16 mouse cellular contexts compared by ENCODE assay signal in genomic region chr7:139089892-139090874, GRCm38 (mm10). TPM values are rescaled to one million over a fixed set of nuclear protein-coding genes. Genes with fewer than 3 reads are reported as not detected.
DNase-seq lines count a peak whose midpoint lies in the region; ATAC-seq and TF ChIP-seq lines count a peak whose summit lies in the region.
"Had no signal": no experiment of that assay in that cellular context is flagged by ENCODE, and none has a peak within 500 bp of the region (broad histone marks: within the 10 kb centered on the region; RNA-seq: fewer than 3 reads in every experiment).

No protein-coding gene starts in this region.

- 65% methylated on average over 12 of the region's 12 CpGs for WGBS in hindbrain, embryonic 13.5 days
- 88% methylated on average over 12 of the region's 12 CpGs for WGBS in hindbrain, embryonic 10.5 days
- 82% methylated on average over 12 of the region's 12 CpGs for WGBS in midbrain, postnatal 0 days
- 81% methylated on average over 12 of the region's 12 CpGs for WGBS in midbrain, embryonic 15.5 days
- 60% methylated on average over 12 of the region's 12 CpGs for WGBS in neural tube, embryonic 13.5 days

- H3K4me2 ChIP-seq in hindbrain, embryonic 13.5 days = peak overlapping the region; percentile 11; the same call in 1 of the 2 replicates
- H3K4me2 ChIP-seq in midbrain, postnatal 0 days (ENCODE audit: low read depth, low read length, poor library complexity, severe bottlenecking) = no peak overlapping the region
- no peak overlapping the region for H3K4me2 ChIP-seq in midbrain, embryonic 15.5 days
- peak overlapping the region; percentile 69 for H3K4me2 ChIP-seq in neural tube, embryonic 13.5 days
- H3K4me2 ChIP-seq: heart, embryonic 12.5 days; limb, embryonic 12.5 days; liver, embryonic 15.5 days; midbrain, embryonic 11.5 days had no signal

- peaks cover 65% of the 10 kb centered on the region for H3K36me3 ChIP-seq in hindbrain, embryonic 13.5 days
- peaks cover 74% of the 10 kb centered on the region for H3K36me3 ChIP-seq in hindbrain, embryonic 10.5 days
- H3K36me3 ChIP-seq in midbrain, postnatal 0 days (ENCODE audit: insufficient read depth, low read length) = peaks cover 59% of the 10 kb centered on the region
- H3K36me3 ChIP-seq in midbrain, embryonic 15.5 days (replicated peaks) = peaks cover 19% of the 10 kb centered on the region; the same call in 1 of the 2 replicates
- H3K36me3 ChIP-seq in neural tube, embryonic 13.5 days = peaks cover 60% of the 10 kb centered on the region
- H3K36me3 ChIP-seq: heart, embryonic 12.5 days; liver, embryonic 15.5 days had no signal

- H3K9me3 ChIP-seq in hindbrain, embryonic 13.5 days = no peaks in the 10 kb centered on the region
- no peaks in the 10 kb centered on the region for H3K9me3 ChIP-seq in hindbrain, embryonic 10.5 days
- H3K9me3 ChIP-seq in midbrain, postnatal 0 days (ENCODE audit: low read length) = no peaks in the 10 kb centered on the region
- H3K9me3 ChIP-seq in midbrain, embryonic 15.5 days = no peaks in the 10 kb centered on the region
- H3K9me3 ChIP-seq in neural tube, embryonic 13.5 days = no peaks in the 10 kb centered on the region
- H3K9me3 ChIP-seq: heart, embryonic 12.5 days; limb, embryonic 12.5 days; liver, embryonic 15.5 days had no signal

- no peak for ATAC-seq in hindbrain, embryonic 13.5 days (ENCODE audit: low FRiP score)
- no peak for ATAC-seq in midbrain, postnatal 0 days (ENCODE audit: low FRiP score)
- ATAC-seq in midbrain, embryonic 15.5 days (replicated peaks) = no peak
- ATAC-seq in neural tube, embryonic 13.5 days (ENCODE audit: low read depth) = no peak
- ATAC-seq: CD4-positive, CD25-positive, alpha-beta regulatory T cell, adult 4 months had no signal

- TF ChIP-seq CTCF in midbrain, postnatal 0 days (IDR thresholded peaks at IDR 0.05) = peak; percentile 29; the same call in 1 of the 2 replicates

- no peak overlapping the region for H3K4me3 ChIP-seq in hindbrain, embryonic 13.5 days
- H3K4me3 ChIP-seq in hindbrain, embryonic 10.5 days = no peak overlapping the region
- no peak overlapping the region for H3K4me3 ChIP-seq in midbrain, postnatal 0 days (ENCODE audit: low read depth, low read length)
- no peak overlapping the region for H3K4me3 ChIP-seq in midbrain, embryonic 15.5 days
- no peak overlapping the region for H3K4me3 ChIP-seq in neural tube, embryonic 13.5 days
- H3K4me3 ChIP-seq: heart, embryonic 12.5 days; limb, embryonic 12.5 days; liver, embryonic 15.5 days had no signal

- DNase-seq in hindbrain, embryonic 10.5 days (ENCODE audit: low spot score) = no peak
- DNase-seq in midbrain, postnatal 0 days (ENCODE audit: low spot score) = peak; percentile 54
- DNase-seq in cerebellum, postnatal 25 days = peak; percentile 44 to 64
- no peak for DNase-seq in retina, embryonic 14.5 days (ENCODE audit: low spot score)
- DNase-seq: gastrocnemius, postnatal 36 days; heart, postnatal 4 days; kidney, adult 18-20 months; lung, postnatal 36 days had no signal

- no peaks in the 10 kb centered on the region for H3K27me3 ChIP-seq in hindbrain, embryonic 13.5 days
- peaks cover 31% of the 10 kb centered on the region for H3K27me3 ChIP-seq in hindbrain, embryonic 10.5 days (ENCODE audit: insufficient read depth, poor library complexity, severe bottlenecking)
- H3K27me3 ChIP-seq in midbrain, postnatal 0 days (ENCODE audit: insufficient read depth, low read length) = no peaks in the 10 kb centered on the region
- H3K27me3 ChIP-seq in midbrain, embryonic 15.5 days (replicated peaks) = no peaks in the 10 kb centered on the region
- H3K27me3 ChIP-seq in neural tube, embryonic 13.5 days = no peaks in the 10 kb centered on the region

- H3K4me1 ChIP-seq in hindbrain, embryonic 13.5 days (replicated peaks) = peaks cover 55% of the 10 kb centered on the region
- peaks cover 36% of the 10 kb centered on the region for H3K4me1 ChIP-seq in hindbrain, embryonic 10.5 days (replicated peaks)
- peaks cover 14% of the 10 kb centered on the region for H3K4me1 ChIP-seq in midbrain, postnatal 0 days (ENCODE audit: insufficient read depth, low read length)
- H3K4me1 ChIP-seq in midbrain, embryonic 15.5 days = peaks cover 28% of the 10 kb centered on the region
- H3K4me1 ChIP-seq in neural tube, embryonic 13.5 days (replicated peaks) = peaks cover 49% of the 10 kb centered on the region

- H3K27ac ChIP-seq in hindbrain, embryonic 13.5 days = peak overlapping the region; percentile 61
- H3K27ac ChIP-seq in hindbrain, embryonic 10.5 days = no peak overlapping the region
- H3K27ac ChIP-seq in midbrain, postnatal 0 days (ENCODE audit: low read depth, low read length) = no peak overlapping the region
- no peak overlapping the region for H3K27ac ChIP-seq in midbrain, embryonic 15.5 days
- H3K27ac ChIP-seq in neural tube, embryonic 13.5 days (replicated peaks) = peak overlapping the region; percentile 47
- H3K27ac ChIP-seq: limb, embryonic 12.5 days; liver, embryonic 15.5 days had no signal

- peak overlapping the region; percentile 51; the same call in 1 of the 2 replicates for H3K9ac ChIP-seq in hindbrain, embryonic 13.5 days
- no peak overlapping the region for H3K9ac ChIP-seq in midbrain, postnatal 0 days (replicated peaks; ENCODE audit: low read length, poor library complexity, severe bottlenecking)
- no peak overlapping the region for H3K9ac ChIP-seq in midbrain, embryonic 15.5 days
- peak overlapping the region; percentile 51 for H3K9ac ChIP-seq in neural tube, embryonic 13.5 days
- H3K9ac ChIP-seq: heart, embryonic 12.5 days; limb, embryonic 12.5 days; liver, embryonic 15.5 days had no signal

RNA-seq across cellular contexts. Expression of gene Dpysl4, which starts 4.4 kb away (rescaled TPM):
- 265 and 280 TPM in 2 replicates for polyA plus RNA-seq in hindbrain, embryonic 13.5 days (2015; fragmentation: Nextera tagmentation; extraction: Ambion mirVana)
- 122 and 257 TPM in 2 replicates for polyA plus RNA-seq in hindbrain, embryonic 10.5 days (2016; fragmentation: Nextera tagmentation; extraction: Ambion mirVana)
- total RNA-seq in midbrain, postnatal 0 days (2014; rRNA removed) = 172 and 180 TPM in 2 replicates
- polyA plus RNA-seq in midbrain, postnatal 0 days (2015; fragmentation: Nextera tagmentation; extraction: Ambion mirVana) = 164 and 167 TPM in 2 replicates
- polyA plus RNA-seq in midbrain, embryonic 15.5 days (2015; fragmentation: Nextera tagmentation; extraction: Ambion mirVana) = 186 and 190 TPM in 2 replicates
- polyA plus RNA-seq in neural tube, embryonic 13.5 days (2015; fragmentation: Nextera tagmentation; extraction: Ambion mirVana) = 315 and 316 TPM in 2 replicates
- polyA plus RNA-seq: CD4-positive, CD25-positive, alpha-beta regulatory T cell, adult 4 months had no signal

Comparison
In these comparisons a context has a peak if more than half of its experiments do, and no peak if none do; other contexts are left out.
1. H3K27ac ChIP-seq: peak in hindbrain, embryonic 13.5 days (single experiment) and neural tube, embryonic 13.5 days (single experiment); none in hindbrain, embryonic 10.5 days (single experiment), midbrain, postnatal 0 days (single experiment) and midbrain, embryonic 15.5 days (single experiment).
2. H3K4me2 ChIP-seq: peak in hindbrain, embryonic 13.5 days (single experiment) and neural tube, embryonic 13.5 days (single experiment); none in midbrain, postnatal 0 days (single experiment) and midbrain, embryonic 15.5 days (single experiment).
3. H3K9ac ChIP-seq: peak in hindbrain, embryonic 13.5 days (single experiment) and neural tube, embryonic 13.5 days (single experiment); none in midbrain, postnatal 0 days (single experiment) and midbrain, embryonic 15.5 days (single experiment).
4. DNase-seq: peak in midbrain, postnatal 0 days (single experiment) and cerebellum, postnatal 25 days (2 of 2); none in hindbrain, embryonic 10.5 days (single experiment) and retina, embryonic 14.5 days (single experiment).